Mouse (Mus musculus) kidney, adult 2 months (tissue): ENCODE data around the gene Fam136a.

ENCODE experiments used
- CTCF ChIP-seq: fragments of 200-500 bp; conservative IDR thresholded peaks from 2 replicates; pipeline ENCODE4 v1.5.1; 2011; ENCODE audit warnings: low read depth, mild to moderate bottlenecking, control low read depth, low read length, moderate library complexity, mixed read lengths; ENCODE audit not compliant: insufficient read depth, insufficient read length
- POLR2A ChIP-seq: fragments of 200-500 bp; IDR thresholded peaks from one replicate; pipeline ENCODE4 v1.6.1; 2011; ENCODE audit warnings: low read depth, low read length, control low read depth

GRCm38 (mm10) chr6:86366125-86366852 lies 843 bp downstream of the Fam136a start:
- TF ChIP-seq CTCF (no peak), POLR2A (no peak)
